Mouse (Mus musculus) limb, embryonic 13.5 days (tissue): ENCODE measurements at regions not wholly inside any gene's neighbourhood (a gene's known extent, or its start where the extent isn't known, plus 50 kb on each side); places are given as distances from the start of the nearest gene placed in this dataset.

Experiments
- ATAC-seq: fragments of 200-750 bp; cut with Nextera tagmentation; 2 replicates; pipeline ENCODE4 v1.8.0; 2017; ENCODE audit warnings: low read depth, moderate number of reproducible peaks, moderate TSS enrichment; ENCODE audit not compliant: low FRiP score
- H3K27ac ChIP-seq: fragments of 300-500 bp; sonication (generic); 2 replicates; pipeline ENCODE4 v1.5.1; 2015; ENCODE audit warnings: inconsistent platforms, mild to moderate bottlenecking, moderate library complexity
- H3K27me3 ChIP-seq: fragments of 300-500 bp; sonication (generic); 2 replicates; pipeline ENCODE4 v1.6.1; 2015; ENCODE audit warnings: mild to moderate bottlenecking, inconsistent platforms
- H3K36me3 ChIP-seq: fragments of 300-500 bp; sonication (generic); 2 replicates; pipeline ENCODE4 v1.6.1; 2015; ENCODE audit warnings: inconsistent platforms, mild to moderate bottlenecking, moderate library complexity
- H3K4me1 ChIP-seq: fragments of 300-500 bp; sonication (generic); 2 replicates; pipeline ENCODE4 v1.6.1; 2015; ENCODE audit warnings: inconsistent platforms
- H3K4me2 ChIP-seq: fragments of 300-500 bp; sonication (generic); replicated peaks from 2 replicates; pipeline ENCODE4 v1.6.1; 2015; ENCODE audit warnings: inconsistent platforms, mild to moderate bottlenecking, moderate library complexity
- H3K4me3 ChIP-seq: fragments of 300-500 bp; sonication (generic); 2 replicates; pipeline ENCODE4 v1.5.1; 2015; ENCODE audit warnings: moderate library complexity, mild to moderate bottlenecking, inconsistent platforms
- H3K9ac ChIP-seq: fragments of 300-500 bp; sonication (generic); 2 replicates; pipeline ENCODE4 v1.6.1; 2015; ENCODE audit warnings: mild to moderate bottlenecking, inconsistent platforms
- H3K9me3 ChIP-seq: fragments of 300-500 bp; sonication (generic); 2 replicates; pipeline ENCODE4 v1.6.1; 2016; ENCODE audit warnings: inconsistent platforms
- WGBS: fragments of 180-500 bp; shearing (Covaris S2); methylation state at CpG from one replicate; pipeline ENCODE4 v1.1.7; 2015; 5-methylcytosine and 5-hydroxymethylcytosine counted together

GRCm38 (mm10) chr3:72235322-72235721 lies 732.3 kb downstream of the Sis start:
- H3K27me3 ChIP-seq: no peaks in the 10 kb centered on the region
- H3K4me3 ChIP-seq: no peak overlapping the region
- H3K36me3 ChIP-seq: no peaks in the 10 kb centered on the region
- H3K9ac ChIP-seq: no peak overlapping the region
- H3K9me3 ChIP-seq: no peaks in the 10 kb centered on the region
- H3K27ac ChIP-seq: no peak overlapping the region
- no peaks in the 10 kb centered on the region for H3K4me1 ChIP-seq
- H3K4me2 ChIP-seq: no peak overlapping the region
- ATAC-seq: peak; percentile 69; the same call in 1 of the 2 replicates
- 26% methylated on average over 1 of the region's 1 CpGs for WGBS

GRCm38 (mm10) chr3:72227818-72228217 lies 739.8 kb downstream of the Sis start:
- ATAC-seq: no peak
- Histone ChIP-seq H3K4me1 (no peaks in the 10 kb centered on the region), H3K9ac (no peak overlapping the region), H3K4me3 (no peak overlapping the region), H3K27ac (no peak overlapping the region), H3K4me2 (no peak overlapping the region), H3K9me3 (no peaks in the 10 kb centered on the region), H3K36me3 (no peaks in the 10 kb centered on the region), H3K27me3 (no peaks in the 10 kb centered on the region)
- WGBS: 84% methylated on average over 2 of the region's 2 CpGs
